Mouse (Mus musculus) megakaryocyte, embryonic 14.5 days (primary cell): ENCODE measurements at regions not wholly inside any gene's neighbourhood (a gene's known extent, or its start where the extent isn't known, plus 50 kb on each side); places are given as distances from the start of the nearest gene placed in this dataset.
A peak's percentile ranks its signal among the peaks of the same experiment; 100 is the strongest.

Experiments used
- H3K27me3 ChIP-seq: replicated peaks from 2 replicates; pipeline ENCODE3; 2012; ENCODE audit warnings: inconsistent platforms
- H3K36me3 ChIP-seq: replicated peaks from 2 replicates; pipeline ENCODE3; 2012; ENCODE audit warnings: low read length, inconsistent platforms, mixed read lengths
- H3K4me1 ChIP-seq: 2 replicates; pipeline ENCODE4 v1.6.1; 2012; ENCODE audit warnings: inconsistent platforms
- H3K4me3 ChIP-seq: replicated peaks from 2 replicates; pipeline ENCODE3; 2012; ENCODE audit warnings: moderate library complexity, mild to moderate bottlenecking, inconsistent platforms
- H3K9me3 ChIP-seq: 2 replicates; pipeline ENCODE4 v1.6.1; 2012; ENCODE audit warnings: inconsistent platforms
- FLI1 ChIP-seq: IDR thresholded peaks from 2 replicates; pipeline ENCODE4 v1.6.1; 2012; ENCODE audit warnings: low read length, inconsistent platforms, mixed read lengths
- GATA1 ChIP-seq: IDR thresholded peaks from 3 replicates; pipeline ENCODE4 v1.6.1; 2012; ENCODE audit warnings: mixed read lengths, low read length, inconsistent platforms, borderline replicate concordance

GRCm38 (mm10) chr3:58115511-58115910 is 267.6 kb upstream of the Pfn2 start:
- TF ChIP-seq GATA1, result no peak
- no peak for TF ChIP-seq FLI1
- no peak overlapping the region for H3K4me3 ChIP-seq
- H3K9me3 ChIP-seq, result no peaks in the 10 kb centered on the region
- no peaks in the 10 kb centered on the region for H3K4me1 ChIP-seq
- H3K36me3 ChIP-seq, result no peaks in the 10 kb centered on the region
- H3K27me3 ChIP-seq, result no peaks in the 10 kb centered on the region

- TF ChIP-seq GATA1, result no peak
- no peak for TF ChIP-seq FLI1
- H3K27me3 ChIP-seq, result no peaks in the 10 kb centered on the region
Measured at GRCm38 (mm10) chr3:58116848-58117247, 269.0 kb upstream of the Pfn2 start.

DNA sequence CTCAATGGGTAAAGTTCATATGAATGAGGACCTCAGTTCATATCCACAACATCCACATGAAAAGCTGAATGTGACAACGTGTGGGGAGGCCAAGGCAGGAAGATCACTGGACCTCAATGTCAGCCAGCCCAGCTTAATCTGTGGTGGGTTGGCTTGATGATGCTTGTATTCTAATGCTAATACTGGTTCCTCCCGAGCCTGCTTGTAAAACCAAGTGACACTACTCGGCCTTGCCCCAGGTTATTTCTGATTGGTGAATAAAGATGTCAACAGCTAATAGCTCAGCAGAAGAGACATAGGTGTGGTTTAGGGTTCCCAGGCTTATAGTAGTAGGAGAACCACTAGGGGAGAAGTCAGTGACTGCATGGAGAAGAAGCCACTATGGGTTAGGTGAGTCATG is 272.2 kb upstream of the Pfn2 start:
- Histone ChIP-seq H3K9me3 (no peaks in the 10 kb centered on the region), H3K4me1 (peaks cover 4% of the 10 kb centered on the region), H3K36me3 (no peaks in the 10 kb centered on the region), H3K4me3 (no peak overlapping the region), H3K27me3 (no peaks in the 10 kb centered on the region)
- TF ChIP-seq GATA1 (no peak), FLI1 (no peak)

More at GRCm38 (mm10) chr3:58116848-58117247, 269.0 kb upstream of the Pfn2 start:
- H3K4me3 ChIP-seq, result no peak overlapping the region
- H3K9me3 ChIP-seq, result no peaks in the 10 kb centered on the region
- H3K4me1 ChIP-seq, result no peaks in the 10 kb centered on the region
- no peaks in the 10 kb centered on the region for H3K36me3 ChIP-seq

GRCm38 (mm10) chr3:58122456-58123359 is 274.8 kb upstream of the Pfn2 start:
- TF ChIP-seq GATA1, result no peak
- TF ChIP-seq FLI1, result no peak
- no peaks in the 10 kb centered on the region for H3K9me3 ChIP-seq
- H3K4me1 ChIP-seq, result peaks cover 4% of the 10 kb centered on the region
- peak overlapping the region; percentile 53 for H3K4me3 ChIP-seq
- H3K27me3 ChIP-seq, result no peaks in the 10 kb centered on the region
- H3K36me3 ChIP-seq, result no peaks in the 10 kb centered on the region

GRCm38 (mm10) chr3:58123396-58124077 is 275.7 kb upstream of the Pfn2 start:
- Histone ChIP-seq H3K27me3 (no peaks in the 10 kb centered on the region), H3K4me3 (peak overlapping the region; percentile 23), H3K9me3 (no peaks in the 10 kb centered on the region), H3K36me3 (no peaks in the 10 kb centered on the region), H3K4me1 (peaks cover 4% of the 10 kb centered on the region)
- TF ChIP-seq FLI1 (no peak), GATA1 (peak; percentile 27; the same call in 1 of the 3 replicates)

DNA sequence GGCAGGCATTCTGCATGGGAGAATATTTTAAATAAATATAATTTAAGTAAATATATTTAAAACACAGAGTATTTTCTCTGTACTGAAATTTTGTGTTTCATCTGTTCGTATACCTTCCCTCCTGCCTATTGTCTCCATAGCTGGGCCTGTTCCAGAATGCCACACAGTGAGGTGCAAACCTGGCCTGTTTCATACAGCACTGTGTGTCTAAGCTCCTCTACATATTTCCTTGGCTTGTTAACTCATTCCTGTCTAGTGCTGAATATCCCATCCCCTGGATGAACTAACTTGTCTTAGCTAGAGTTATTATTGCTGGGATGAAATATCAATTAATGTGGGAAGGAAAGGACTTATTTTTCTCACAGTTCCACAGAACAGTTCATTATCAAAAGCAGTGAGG is 277.0 kb upstream of the Pfn2 start:
- TF ChIP-seq GATA1, result no peak
- no peak for TF ChIP-seq FLI1
- Histone ChIP-seq H3K9me3 (no peaks in the 10 kb centered on the region), H3K27me3 (peaks cover 2% of the 10 kb centered on the region), H3K4me1 (peaks cover 4% of the 10 kb centered on the region), H3K36me3 (no peaks in the 10 kb centered on the region), H3K4me3 (no peak overlapping the region)

DNA sequence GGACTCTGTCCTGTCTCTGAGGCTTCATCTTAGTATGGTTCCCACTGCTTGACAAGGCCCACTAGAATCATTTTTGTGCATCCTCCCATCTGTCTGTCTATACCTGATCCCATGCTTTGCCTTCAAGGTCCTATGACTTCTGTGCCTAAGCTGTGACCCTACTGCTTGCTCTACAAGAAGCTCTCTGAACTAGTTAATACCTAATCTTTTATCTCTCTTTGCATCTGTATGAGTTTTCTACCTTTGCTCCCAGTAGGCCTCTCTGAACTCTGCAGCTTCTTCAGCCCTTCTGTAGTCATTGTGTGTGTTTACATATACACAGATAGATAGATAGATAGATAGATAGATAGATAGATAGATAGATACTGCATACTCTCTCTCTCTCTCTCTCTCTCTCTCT is 279.1 kb upstream of the Pfn2 start:
- no peaks in the 10 kb centered on the region for H3K36me3 ChIP-seq
- no peaks in the 10 kb centered on the region for H3K9me3 ChIP-seq
- no peak for TF ChIP-seq GATA1
- no peak overlapping the region for H3K4me3 ChIP-seq
- peaks cover 2% of the 10 kb centered on the region for H3K27me3 ChIP-seq
- peaks cover 4% of the 10 kb centered on the region for H3K4me1 ChIP-seq

GRCm38 (mm10) chr3:58128059-58128458 is 280.2 kb upstream of the Pfn2 start:
- TF ChIP-seq FLI1 (no peak), GATA1 (no peak)
- no peaks in the 10 kb centered on the region; the same call in 1 of the 2 replicates for H3K4me1 ChIP-seq
- H3K4me3 ChIP-seq, result no peak overlapping the region
- H3K9me3 ChIP-seq, result no peaks in the 10 kb centered on the region
- no peaks in the 10 kb centered on the region for H3K36me3 ChIP-seq
- H3K27me3 ChIP-seq, result peaks cover 2% of the 10 kb centered on the region

DNA sequence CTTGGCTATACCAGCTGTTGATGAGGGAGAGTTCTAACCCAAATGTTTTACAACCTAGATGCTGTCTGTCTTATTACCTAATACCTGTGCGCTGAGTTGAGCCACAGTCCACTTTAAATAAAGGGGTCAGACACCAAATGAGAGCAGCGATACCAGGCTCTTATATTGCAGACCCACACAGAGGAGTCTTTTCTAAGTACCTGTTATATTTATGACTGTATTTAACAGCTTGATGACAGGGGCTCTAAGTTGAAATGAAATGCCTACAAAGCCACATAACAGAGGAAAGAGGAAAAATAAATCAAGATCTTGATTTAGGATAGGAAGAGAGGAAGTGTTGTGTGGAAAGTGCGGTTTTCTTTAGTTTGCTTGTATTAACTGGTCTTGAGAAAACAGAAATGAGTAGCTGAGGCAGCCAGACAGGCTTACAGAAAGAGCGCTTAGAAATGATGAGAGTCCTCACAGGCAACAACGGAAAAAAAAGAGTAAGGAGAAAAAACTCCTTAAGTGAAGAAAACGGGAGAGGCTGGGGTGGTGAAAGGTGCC is 281.6 kb upstream of the Pfn2 start:
- Histone ChIP-seq H3K4me3 (no peak overlapping the region), H3K9me3 (no peaks in the 10 kb centered on the region), H3K36me3 (no peaks in the 10 kb centered on the region), H3K4me1 (no peaks in the 10 kb centered on the region), H3K27me3 (peaks cover 2% of the 10 kb centered on the region)
- TF ChIP-seq GATA1 (no peak), FLI1 (no peak)
